Mouse (Mus musculus) lung, postnatal 4 days (tissue): ENCODE results near the gene Abhd14a.

Experiments used
- DNase-seq, 2 experiments: peaks; one replicate each; pipeline ENCODE4 v3.0.0; 2021

The Abhd14a gene

GRCm38 (mm10) chr9:106451899-106452298 lies 4.4 kb upstream of the Abhd14a start:
- DNase-seq, result no peak

DNA sequence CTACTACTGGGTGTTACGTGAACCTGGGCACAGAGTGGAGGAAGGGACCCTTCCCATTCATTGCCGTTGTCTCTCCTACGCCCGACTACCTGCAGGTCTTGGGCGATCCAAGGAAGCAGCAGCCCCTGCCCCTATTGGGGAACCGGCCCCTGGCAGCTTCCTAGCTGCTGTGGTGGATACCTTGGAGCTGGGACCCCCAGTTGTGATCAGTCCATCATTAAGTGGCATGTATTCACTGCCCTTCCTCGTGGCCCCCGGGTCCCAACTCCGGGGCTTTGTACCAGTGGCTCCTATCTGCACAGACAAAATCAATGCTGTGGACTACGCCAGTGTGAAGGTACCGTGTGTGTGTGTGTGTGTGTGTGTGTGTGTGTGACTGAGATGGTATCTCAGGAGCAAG lies 3.8 kb upstream of the Abhd14a start:
- no peak for DNase-seq

DNA sequence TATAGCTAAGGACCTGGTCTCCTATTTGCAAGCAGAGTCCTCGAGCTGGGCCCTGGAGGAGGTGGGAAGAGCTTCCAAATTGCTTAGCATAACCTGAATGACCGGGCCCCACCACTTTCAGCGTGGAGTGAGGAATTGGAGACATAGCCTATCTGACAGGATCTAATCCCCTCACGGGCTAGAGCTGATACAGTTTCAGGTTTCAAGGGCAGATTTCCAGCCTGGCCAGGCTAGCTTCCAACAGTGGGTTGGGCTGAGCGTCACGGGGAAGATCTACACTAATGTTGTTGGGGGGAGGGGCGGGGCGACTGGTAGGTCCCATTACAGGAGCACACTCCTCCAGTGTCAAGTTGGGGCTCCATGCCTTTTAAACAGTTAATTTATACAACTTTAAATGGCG lies 3.2 kb upstream of the Abhd14a start:
- DNase-seq, result peak; percentile 62 to 71

DNA sequence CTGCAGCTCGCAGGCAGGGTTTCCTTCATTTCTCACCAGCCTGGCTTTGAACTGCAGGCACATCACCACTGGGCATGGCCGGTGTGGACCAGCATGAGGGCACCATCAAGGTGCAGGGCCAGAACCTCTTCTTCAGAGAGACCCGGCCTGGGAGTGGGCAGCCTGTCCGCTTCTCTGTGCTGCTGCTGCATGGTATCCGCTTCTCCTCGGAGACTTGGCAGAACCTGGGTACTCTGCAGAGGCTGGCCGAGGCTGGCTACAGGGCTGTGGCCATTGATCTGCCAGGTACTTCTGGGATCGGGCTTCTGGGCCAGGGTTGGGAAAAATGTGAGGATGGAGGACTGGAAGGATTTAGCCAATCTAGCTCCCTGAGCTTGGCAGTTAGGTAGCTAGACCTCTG lies 2.5 kb upstream of the Abhd14a start:
- no peak for DNase-seq

DNA sequence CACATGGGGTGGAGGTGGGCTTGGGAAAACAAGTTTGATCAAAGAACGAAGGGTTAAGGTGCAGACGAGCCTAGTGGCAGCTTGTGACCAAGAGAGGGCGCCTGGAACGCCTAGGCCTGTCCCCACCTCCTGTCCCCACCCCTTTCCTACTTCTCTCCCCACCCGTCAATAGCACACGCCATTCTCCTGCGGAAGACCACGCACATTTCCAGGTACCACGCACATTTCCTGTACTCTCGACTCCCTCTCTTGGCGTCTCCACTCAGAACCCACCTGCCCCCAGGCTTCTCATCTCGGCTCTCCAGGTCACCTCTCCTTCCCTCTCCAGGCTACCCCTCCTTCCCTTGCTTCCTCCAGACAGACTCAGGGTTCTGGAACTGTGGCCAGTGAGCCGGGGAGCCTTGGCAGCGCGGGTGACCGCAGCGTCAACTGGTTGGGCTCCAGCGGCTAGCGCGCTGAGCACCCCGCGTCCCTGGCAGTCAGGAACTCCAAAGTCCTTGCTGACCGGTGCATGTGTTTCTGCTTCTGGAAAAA lies 1.1 kb upstream of the Abhd14a start:
- peak; percentile 83 for DNase-seq

GRCm38 (mm10) chr9:106447951-106448350 lies 473 bp upstream of the Abhd14a start:
- DNase-seq, result no peak

DNA sequence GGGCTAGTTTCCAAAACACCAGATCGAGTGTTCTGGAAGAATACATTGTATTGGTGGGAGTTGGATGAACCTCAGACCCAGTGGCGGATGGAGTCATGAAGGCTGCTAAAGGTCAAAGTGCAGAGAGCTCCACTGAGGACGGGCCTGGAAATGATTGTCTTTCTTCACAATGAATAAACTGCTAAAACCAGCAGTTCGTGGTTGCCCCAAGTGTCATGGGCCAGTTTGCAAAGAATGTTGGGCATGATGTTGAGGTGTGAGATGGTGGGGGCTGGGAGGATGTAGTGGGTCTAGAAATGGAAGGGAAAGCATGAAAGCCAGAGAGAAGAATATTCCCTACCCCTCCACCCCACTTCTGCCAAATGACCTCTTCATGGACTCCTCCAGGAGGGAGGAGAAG lies 2.6 kb downstream of the Abhd14a start:
- no peak for DNase-seq

DNA sequence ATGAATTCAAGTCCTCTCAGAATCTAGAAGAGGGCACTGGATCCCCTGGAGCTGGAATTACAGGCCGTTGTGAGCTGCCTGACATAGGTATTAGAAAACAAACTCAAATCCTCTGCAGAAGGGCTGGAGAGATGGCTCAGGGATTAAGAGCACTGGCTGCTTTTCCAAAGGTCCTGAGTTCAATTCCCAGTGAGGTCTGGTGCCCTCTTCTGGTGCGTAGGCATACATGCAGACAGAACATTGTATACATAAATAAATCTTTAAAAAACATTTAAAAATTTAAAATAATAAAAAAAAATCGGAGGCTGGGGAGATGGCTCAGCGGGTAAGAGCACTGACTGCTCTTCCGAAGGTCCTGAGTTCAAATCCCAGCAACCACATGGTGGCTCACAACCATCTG lies 4.8 kb downstream of the Abhd14a start:
- DNase-seq, result no peak

DNA sequence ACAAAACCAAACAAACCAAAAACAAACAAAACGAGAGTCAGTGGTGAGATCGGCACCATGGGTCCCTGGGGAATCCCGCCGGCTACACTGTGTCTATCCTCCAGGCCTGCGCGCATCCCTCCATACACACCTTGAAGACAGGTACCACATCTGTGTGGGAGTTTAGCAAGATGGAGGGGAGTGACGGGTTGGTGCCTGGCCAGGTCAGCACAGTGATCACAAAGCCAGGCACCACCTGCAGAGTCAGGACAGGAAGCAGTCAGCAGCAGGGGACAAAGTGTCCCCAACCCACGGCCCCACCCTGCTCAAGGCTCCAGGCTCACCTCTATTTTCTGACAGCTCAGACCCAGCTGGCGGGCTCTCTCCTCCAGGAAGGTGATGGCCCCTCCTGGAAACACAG lies 10.9 kb downstream of the Abhd14a start:
- no peak for DNase-seq

GRCm38 (mm10) chr9:106433389-106433788 lies 14.1 kb downstream of the Abhd14a start:
- no peak for DNase-seq

- DNase-seq, result no peak
Observed at GRCm38 (mm10) chr9:106430015-106430264, 17.5 kb downstream of the Abhd14a start.

DNA sequence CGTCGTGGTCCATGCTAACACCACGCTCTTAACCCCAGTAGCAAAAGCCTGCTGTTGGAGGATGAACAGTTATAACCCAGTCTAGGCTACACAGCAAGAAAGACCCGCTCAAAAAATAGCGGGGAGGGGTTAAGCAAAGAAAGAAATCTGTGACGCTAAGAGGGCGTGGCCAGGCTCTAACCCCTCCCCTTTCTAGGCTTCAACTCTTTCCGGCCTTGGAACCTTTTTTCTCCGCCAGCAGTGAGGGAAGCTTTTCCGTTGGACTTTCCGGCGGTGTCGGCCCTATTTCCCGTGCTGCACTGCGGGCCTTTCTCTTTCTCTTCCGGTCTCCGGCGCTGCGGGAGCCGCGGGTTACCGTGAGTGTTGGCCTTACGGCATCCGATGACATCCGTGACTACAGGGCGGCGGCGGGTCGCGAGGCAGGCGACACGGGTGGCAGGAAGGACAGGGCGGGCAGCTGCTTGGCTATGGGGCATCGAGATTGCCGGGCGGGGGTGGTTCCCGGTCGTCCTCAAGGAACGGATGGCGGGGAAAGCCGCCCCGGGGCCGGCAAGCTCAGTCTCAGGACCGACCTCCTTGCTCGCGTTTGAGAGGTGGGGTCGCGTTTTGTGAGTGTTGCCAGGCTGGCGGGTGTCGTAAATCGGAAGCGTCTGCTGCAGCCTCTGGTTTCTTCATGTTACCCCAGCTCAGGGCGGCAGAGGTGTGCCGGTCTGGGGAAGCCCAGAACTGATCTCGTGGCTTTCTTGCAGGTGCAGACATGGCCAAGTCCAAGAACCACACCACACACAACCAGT lies 18.1 kb downstream of the Abhd14a start, which contains the start of gene Rpl29:
Gene Rpl29, plus strand, starts transcription at position 234 of the 794 bp plus-strand sequence.
- DNase-seq, result peak; percentile 95 to 97

- no peak for DNase-seq
Observed at GRCm38 (mm10) chr9:106428719-106429220, 18.7 kb downstream of the Abhd14a start.

- peak; percentile 78 to 90 for DNase-seq
Observed at GRCm38 (mm10) chr9:106421865-106422160, 25.7 kb downstream of the Abhd14a start.

DNA sequence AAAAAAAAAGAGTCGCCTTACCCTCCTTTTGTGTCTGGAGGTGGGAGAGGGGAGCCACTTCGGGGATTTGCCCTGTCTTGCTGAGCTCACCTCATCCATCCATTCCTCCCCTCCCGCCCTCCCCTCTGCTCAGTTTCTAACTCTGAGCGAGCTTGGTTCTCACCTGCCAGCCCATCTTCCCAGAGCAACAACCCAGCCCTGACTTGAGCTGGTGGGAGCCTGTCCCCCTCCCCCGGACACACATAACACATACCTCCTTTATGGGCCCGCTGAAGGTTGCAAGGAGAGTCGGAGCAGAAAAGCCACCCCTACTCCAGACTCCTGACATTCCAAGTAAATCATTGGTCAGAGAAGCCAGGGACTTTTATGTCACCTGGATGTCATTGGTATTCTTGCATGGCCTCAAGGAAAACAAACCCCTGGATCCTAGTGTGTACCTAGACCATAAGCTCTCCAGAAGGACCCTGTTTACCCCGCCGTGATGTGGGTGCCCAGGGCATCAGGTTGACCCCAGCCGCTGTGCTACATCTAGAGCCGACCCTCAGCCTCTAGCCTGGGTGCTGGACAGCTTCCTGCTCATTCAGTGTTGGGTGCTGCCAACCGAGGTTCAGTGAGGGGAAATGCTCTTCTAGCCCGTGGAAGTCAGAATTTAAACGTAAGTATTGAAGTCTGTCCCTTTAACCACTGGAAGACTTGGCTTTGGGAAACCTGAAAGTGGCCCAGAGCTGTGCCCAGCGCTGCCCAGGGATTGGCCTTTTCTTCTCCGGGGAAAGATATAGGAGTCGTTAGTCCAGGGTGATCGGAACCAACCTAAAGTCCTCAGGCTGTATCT lies 26.2 kb downstream of the Abhd14a start:
- DNase-seq, result no peak

GRCm38 (mm10) chr9:106420608-106421007 lies 26.9 kb downstream of the Abhd14a start:
- no peak for DNase-seq

- peak; percentile 84 to 88 for DNase-seq
Observed at GRCm38 (mm10) chr9:106417841-106418625, 29.4 kb downstream of the Abhd14a start.

DNA sequence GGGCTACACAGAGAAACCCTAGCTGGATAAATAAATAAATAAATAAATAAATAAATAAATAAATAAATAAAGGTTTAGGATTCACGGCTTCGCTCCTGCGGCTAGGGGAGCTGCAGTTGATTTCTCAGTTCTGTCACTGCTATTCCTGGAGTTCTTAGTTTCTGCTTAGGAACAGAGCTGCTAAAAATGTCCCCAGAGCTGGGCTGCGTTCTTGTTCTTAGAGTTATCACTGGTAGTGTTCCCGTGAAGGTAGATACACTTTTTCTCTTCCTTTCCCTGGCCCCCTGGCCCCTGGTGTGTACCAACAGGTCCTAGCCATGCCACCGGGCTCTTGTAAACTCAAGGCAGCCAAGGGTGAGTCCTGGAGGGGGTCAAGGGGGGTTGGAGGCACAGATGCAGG lies 30.7 kb downstream of the Abhd14a start:
- no peak for DNase-seq

GRCm38 (mm10) chr9:106413606-106414005 lies 33.9 kb downstream of the Abhd14a start:
- no peak for DNase-seq

- DNase-seq, result no peak
Observed at GRCm38 (mm10) chr9:106412210-106412609, 35.3 kb downstream of the Abhd14a start.

GRCm38 (mm10) chr9:106411729-106412128 lies 35.7 kb downstream of the Abhd14a start:
- no peak for DNase-seq

DNA sequence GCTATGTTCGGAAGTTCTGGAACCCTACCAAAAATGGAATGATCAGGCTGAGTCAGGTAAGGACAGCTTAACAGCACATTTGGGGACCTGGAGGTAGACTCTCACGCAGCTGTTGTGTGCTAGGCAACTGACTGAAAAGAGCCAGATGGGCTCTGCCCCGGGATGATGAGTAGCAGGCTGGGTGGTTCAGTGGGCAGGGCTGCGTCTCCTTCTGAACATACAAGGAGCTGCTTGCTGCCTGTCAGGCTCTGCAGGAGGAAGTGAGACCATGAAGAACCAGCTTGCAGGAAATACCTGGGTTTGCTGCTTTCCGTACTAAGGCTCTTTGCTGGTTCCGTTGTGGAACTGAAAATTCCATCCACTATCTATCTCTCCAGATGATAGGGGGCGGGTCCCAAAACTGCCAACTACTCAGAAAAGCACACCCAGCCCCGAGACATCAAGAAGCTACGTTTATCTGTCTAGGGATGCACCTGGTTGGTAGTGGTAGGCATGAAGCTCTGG lies 36.3 kb downstream of the Abhd14a start:
- no peak for DNase-seq

DNA sequence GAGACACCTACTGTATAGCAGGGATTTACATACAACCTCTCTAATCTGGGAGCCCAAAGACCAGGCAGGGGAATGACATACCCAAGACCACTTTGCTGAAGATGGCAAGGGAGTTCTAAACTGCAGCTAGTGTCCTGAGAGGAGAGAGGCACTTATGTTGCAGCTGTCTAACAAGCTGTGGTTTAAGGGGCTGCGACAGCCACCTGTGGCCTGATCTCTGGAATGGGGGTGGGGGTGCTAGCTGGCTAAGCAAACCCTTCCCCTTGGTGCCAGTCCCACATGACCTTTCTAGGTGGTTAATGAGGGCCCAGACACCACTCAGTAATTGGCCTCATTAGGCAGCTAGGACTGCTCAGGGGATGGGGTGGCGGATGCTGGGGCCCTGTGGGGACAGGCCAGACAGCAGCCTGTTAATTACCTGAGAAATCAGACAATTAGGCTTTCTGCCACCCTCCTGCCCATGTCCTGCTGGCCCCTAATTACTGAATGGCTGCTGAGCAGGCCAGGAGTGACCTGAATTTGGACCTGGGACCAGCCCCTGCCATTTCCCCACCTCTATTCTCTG lies 37.3 kb downstream of the Abhd14a start:
- DNase-seq, result no peak
